Mouse (Mus musculus): ENCODE measurements around the gene Prss41.

GRCm38 (mm10) chr17:23862926-23863325 lies 19.0 kb upstream of the Prss41 start:
- TF ChIP-seq CTCF (conservative IDR thresholded peaks at IDR 0.05; ENCODE audit: insufficient read depth, insufficient read length, low read depth, low read length) (no peak), POLR2A (IDR thresholded peaks at IDR 0.05; ENCODE audit: low read depth, low read length) (no peak)
